Mouse (Mus musculus) CD4-positive, CD25-positive, alpha-beta regulatory T cell, adult 9 weeks (primary cell): ENCODE data around the gene Vmn1r46. TPM values are rescaled to one million over a fixed set of nuclear protein-coding genes. Genes with fewer than 3 reads are reported as not detected.

Experiments used
- polyA plus RNA-seq: library from polyadenylated mRNA; unstranded; fragments of 100-300 nt; shearing (Covaris generic); gene quantifications from one replicate; pipeline ENCODE4 v1.2.1, GENCODE M21; 2017

The Vmn1r46 gene
- polyA plus RNA-seq, result 0.02 TPM

DNA sequence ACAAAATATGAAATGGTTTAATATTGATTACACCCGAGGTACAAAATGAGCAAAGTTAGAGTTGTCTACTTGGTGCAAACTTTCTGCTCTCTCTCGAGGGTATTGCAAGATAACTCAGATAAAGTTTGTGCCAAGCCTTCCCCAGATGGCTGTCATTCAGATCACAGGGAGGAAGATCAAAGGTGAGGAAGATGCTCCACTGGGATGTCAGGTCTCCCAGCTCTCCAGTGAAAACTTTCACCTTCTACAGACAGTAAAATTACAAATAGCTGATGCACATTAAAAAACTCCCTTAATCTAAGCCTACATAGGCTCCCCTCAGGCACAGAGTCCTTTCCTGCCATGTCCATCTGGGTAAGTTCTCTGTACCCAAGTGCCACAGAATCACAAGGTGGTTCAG lies at the start of gene Vmn1r46:
Vmn1r46 (plus strand) TSS at position 301 of the 400 bp plus-strand sequence.

GRCm38 (mm10) chr6:89940498-89940897 lies 28.6 kb upstream of the Vmn1r46 start, which contains the start of gene Vmn1r45:
Gene Vmn1r45, minus strand, starts transcription at chr6:89940598.

DNA sequence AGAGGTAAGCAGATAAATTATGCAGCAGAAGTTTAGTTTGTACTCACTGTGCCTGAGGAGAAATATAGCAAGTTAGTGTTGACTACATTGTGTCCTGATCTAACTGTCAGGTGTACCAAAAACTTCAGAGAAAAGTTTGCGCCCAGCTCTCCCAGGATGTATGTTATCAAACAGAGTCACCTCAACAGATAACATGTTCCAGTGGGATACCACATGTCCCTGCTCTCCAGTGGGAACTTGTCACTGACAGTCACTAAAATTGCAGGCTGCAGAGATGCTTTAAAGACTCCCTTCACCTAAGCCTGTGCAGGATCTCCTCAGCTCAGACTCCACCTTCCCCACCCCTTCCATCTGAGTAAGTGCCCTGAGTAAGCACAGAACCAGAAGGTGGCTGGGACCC lies 46.7 kb downstream of the Vmn1r46 start, which contains the start of gene Vmn1r47:
Vmn1r47 (plus strand) TSS at position 301 of the 400 bp plus-strand sequence.

Other genes with a start within 250 kb of the Vmn1r46 start
- not detected for gene Vmn1r41, start 228.5 kb upstream of the Vmn1r46 start, polyA plus RNA-seq
- gene Vmn1r42, start 92.9 kb upstream of the Vmn1r46 start, polyA plus RNA-seq, result not detected
- 0.17 TPM for gene Vmn1r43, start 92.9 kb upstream of the Vmn1r46 start, polyA plus RNA-seq
- not detected for gene Vmn1r44, start 85.7 kb upstream of the Vmn1r46 start, polyA plus RNA-seq
- not detected for gene Vmn1r45, start 28.7 kb upstream of the Vmn1r46 start, polyA plus RNA-seq
- gene Vmn1r47, start 46.8 kb downstream of the Vmn1r46 start, polyA plus RNA-seq, result not detected
- gene Vmn1r48, start 67.5 kb downstream of the Vmn1r46 start, polyA plus RNA-seq, result not detected
- 0.04 TPM for gene Vmn1r49, start 109.2 kb downstream of the Vmn1r46 start, polyA plus RNA-seq
- not detected for gene Vmn1r50, start 132.1 kb downstream of the Vmn1r46 start, polyA plus RNA-seq
- gene Vmn1r51, start 153.3 kb downstream of the Vmn1r46 start, polyA plus RNA-seq, result not detected
- gene Vmn1r52, start 205.5 kb downstream of the Vmn1r46 start, polyA plus RNA-seq, result not detected
- gene V1ra8, start 233.5 kb downstream of the Vmn1r46 start, polyA plus RNA-seq, result not detected